Mouse (Mus musculus): ENCODE measurements at regions not wholly inside any gene's neighbourhood (a gene's known extent, or its start where the extent isn't known, plus 50 kb on each side); places are given as distances from the start of the nearest gene placed in this dataset.

DNA sequence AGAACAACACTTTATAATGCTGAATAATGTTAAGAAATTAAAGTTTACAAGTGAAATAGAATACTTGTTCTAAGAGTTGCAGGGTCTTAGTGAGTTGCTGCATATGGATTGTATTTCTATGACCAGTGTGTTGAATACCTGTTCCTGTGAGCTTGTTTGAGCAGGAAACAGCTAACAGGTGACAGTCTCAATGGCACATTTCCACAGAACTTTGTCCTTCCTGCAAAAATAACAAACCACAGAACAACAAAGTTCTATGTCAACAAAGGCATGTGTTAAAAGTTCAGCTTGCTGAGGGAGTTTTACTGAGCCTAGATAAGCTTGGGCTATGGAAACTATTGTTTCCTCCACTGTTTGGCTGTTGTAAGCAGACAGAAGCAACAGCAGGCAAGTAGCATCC lies 500.0 kb upstream of the Arpp21 start:
- no peaks in the 10 kb centered on the region for H3K36me3 ChIP-seq (ENCODE audit: control insufficient read depth, insufficient read depth, low read length)
- no peaks in the 10 kb centered on the region for H3K9me3 ChIP-seq (replicated peaks; ENCODE audit: control insufficient read depth, low read length, poor library complexity, severe bottlenecking)
- peak overlapping the region; percentile 42; the same call in 1 of the 2 replicates for H3K27ac ChIP-seq (ENCODE audit: low read length)
- H3K4me1 ChIP-seq (ENCODE audit: control insufficient read depth, insufficient read depth, low read length): peaks cover 5% of the 10 kb centered on the region
- no peaks in the 10 kb centered on the region for H3K27me3 ChIP-seq (ENCODE audit: control insufficient read depth, insufficient read depth, low read depth, low read length)
- H3K4me2 ChIP-seq (ENCODE audit: low read length): no peak overlapping the region
- no peak overlapping the region for H3K9ac ChIP-seq (ENCODE audit: low read depth, low read length)
- no peak for ATAC-seq
- no peak overlapping the region for H3K4me3 ChIP-seq (ENCODE audit: low read depth, low read length)

DNA sequence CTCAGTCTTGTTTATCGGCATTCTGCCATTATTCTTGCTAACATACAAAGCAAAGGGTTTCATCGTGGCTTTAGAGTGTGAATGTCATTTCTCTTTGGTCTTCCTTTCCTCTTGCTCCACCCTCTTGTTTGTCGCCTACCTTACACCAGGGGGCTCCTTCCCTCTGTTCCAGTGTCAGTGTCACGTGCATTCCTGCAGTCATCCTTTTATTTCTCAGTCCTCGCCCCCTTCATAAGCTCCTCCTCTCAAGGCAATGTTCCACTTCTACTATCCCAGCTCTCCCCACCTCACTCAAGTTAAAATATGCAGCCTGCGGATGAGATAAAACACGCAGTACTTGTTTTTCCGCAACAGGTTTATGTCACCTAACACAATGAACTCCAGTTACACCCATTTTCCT lies 489.8 kb upstream of the Arpp21 start:
- Histone ChIP-seq H3K4me1 (ENCODE audit: control insufficient read depth, insufficient read depth, low read length) (peaks cover 6% of the 10 kb centered on the region), H3K4me2 (ENCODE audit: low read length) (peak overlapping the region; percentile 6; the same call in 1 of the 2 replicates), H3K4me3 (ENCODE audit: low read depth, low read length) (no peak overlapping the region), H3K9me3 (replicated peaks; ENCODE audit: control insufficient read depth, low read length, poor library complexity, severe bottlenecking) (no peaks in the 10 kb centered on the region), H3K36me3 (ENCODE audit: control insufficient read depth, insufficient read depth, low read length) (no peaks in the 10 kb centered on the region), H3K9ac (ENCODE audit: low read depth, low read length) (no peak overlapping the region), H3K27me3 (ENCODE audit: control insufficient read depth, insufficient read depth, low read depth, low read length) (no peaks in the 10 kb centered on the region), H3K27ac (ENCODE audit: low read length) (no peak overlapping the region)
- ATAC-seq: peak; percentile 42; the same call in 1 of the 2 replicates
- 21% methylated on average over 8 of the region's 8 CpGs for WGBS

DNA sequence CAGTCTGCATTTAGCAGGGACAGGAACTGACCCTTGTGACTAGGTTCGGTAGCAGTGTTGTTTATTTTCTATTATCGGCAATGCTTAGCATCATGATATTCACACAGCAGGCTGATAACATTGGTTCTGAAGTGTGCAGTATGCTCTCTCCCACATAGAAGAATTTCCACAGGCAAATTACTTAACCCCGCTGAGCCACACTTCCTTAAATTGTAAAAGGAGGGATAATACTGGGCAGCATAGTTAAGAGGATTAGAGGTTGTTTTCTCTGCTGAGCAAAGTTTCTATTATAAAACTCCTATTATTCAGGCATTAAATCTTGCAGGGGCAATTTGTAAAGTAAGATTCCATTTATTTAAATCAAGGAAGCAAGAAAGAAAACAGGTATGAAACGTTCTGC lies 489.4 kb upstream of the Arpp21 start:
- peak overlapping the region; percentile 6; the same call in 1 of the 2 replicates for H3K4me2 ChIP-seq (ENCODE audit: low read length)
- no peaks in the 10 kb centered on the region for H3K27me3 ChIP-seq (ENCODE audit: control insufficient read depth, insufficient read depth, low read depth, low read length)
- no peak for ATAC-seq
- no peaks in the 10 kb centered on the region for H3K36me3 ChIP-seq (ENCODE audit: control insufficient read depth, insufficient read depth, low read length)
- no peaks in the 10 kb centered on the region for H3K9me3 ChIP-seq (replicated peaks; ENCODE audit: control insufficient read depth, low read length, poor library complexity, severe bottlenecking)
- no peak overlapping the region for H3K27ac ChIP-seq (ENCODE audit: low read length)
- no peak overlapping the region for H3K9ac ChIP-seq (ENCODE audit: low read depth, low read length)
- no peak overlapping the region for H3K4me3 ChIP-seq (ENCODE audit: low read depth, low read length)
- 9% methylated on average over 4 of the region's 4 CpGs for WGBS
- peaks cover 6% of the 10 kb centered on the region for H3K4me1 ChIP-seq (ENCODE audit: control insufficient read depth, insufficient read depth, low read length)

DNA sequence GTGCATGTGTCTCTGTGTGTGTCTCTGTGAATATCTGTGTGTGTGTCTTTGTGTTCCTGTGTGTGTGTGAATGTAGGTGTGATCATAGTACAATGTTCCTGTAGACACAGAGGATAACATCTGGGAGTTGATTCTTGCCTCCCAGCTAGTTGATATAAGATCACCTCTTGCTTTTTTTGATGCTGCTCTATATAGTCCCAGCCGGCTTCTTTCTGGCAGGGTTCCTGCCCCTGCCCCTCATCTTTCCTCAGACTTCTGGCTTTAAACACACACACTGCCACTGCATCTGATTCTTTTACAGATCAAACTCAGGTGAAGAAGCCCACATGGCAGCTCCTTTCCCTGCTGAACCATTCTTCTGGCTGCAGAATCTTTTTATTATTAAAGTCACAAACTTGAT lies 487.6 kb upstream of the Arpp21 start:
- no peak overlapping the region for H3K9ac ChIP-seq (ENCODE audit: low read depth, low read length)
- peaks cover 6% of the 10 kb centered on the region for H3K4me1 ChIP-seq (ENCODE audit: control insufficient read depth, insufficient read depth, low read length)
- WGBS: 55% methylated on average over 1 of the region's 1 CpGs
- H3K36me3 ChIP-seq (ENCODE audit: control insufficient read depth, insufficient read depth, low read length): no peaks in the 10 kb centered on the region
- ATAC-seq: no peak
- H3K4me3 ChIP-seq (ENCODE audit: low read depth, low read length): no peak overlapping the region
- no peaks in the 10 kb centered on the region for H3K9me3 ChIP-seq (replicated peaks; ENCODE audit: control insufficient read depth, low read length, poor library complexity, severe bottlenecking)
- no peak overlapping the region for H3K27ac ChIP-seq (ENCODE audit: low read length)
- no peaks in the 10 kb centered on the region for H3K27me3 ChIP-seq (ENCODE audit: control insufficient read depth, insufficient read depth, low read depth, low read length)
- no peak overlapping the region for H3K4me2 ChIP-seq (ENCODE audit: low read length)

DNA sequence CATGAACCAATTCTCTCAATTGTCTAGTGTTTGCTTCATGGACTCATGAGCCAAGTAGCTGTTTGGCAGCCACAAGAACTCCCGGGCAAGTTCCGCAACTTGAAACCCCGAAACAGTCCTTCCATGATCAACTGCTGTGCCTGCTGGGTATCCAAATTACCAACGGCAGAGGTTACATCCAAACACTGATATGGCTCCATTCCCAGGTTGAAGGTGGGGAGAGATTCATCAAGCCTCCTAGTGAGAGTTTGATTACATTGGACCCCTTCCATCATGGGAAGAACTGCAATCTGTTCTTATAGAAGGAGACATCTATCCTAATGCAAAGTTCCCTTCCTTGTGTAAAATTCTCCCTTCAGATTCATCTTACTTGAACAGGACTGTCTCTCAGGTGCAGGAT lies 486.8 kb upstream of the Arpp21 start:
- Histone ChIP-seq H3K36me3 (ENCODE audit: control insufficient read depth, insufficient read depth, low read length) (no peaks in the 10 kb centered on the region), H3K4me1 (ENCODE audit: control insufficient read depth, insufficient read depth, low read length) (peaks cover 6% of the 10 kb centered on the region), H3K4me3 (ENCODE audit: low read depth, low read length) (no peak overlapping the region), H3K4me2 (ENCODE audit: low read length) (no peak overlapping the region), H3K27ac (ENCODE audit: low read length) (no peak overlapping the region), H3K9ac (ENCODE audit: low read depth, low read length) (no peak overlapping the region), H3K9me3 (replicated peaks; ENCODE audit: control insufficient read depth, low read length, poor library complexity, severe bottlenecking) (no peaks in the 10 kb centered on the region; the same call in 1 of the 2 replicates), H3K27me3 (ENCODE audit: control insufficient read depth, insufficient read depth, low read depth, low read length) (no peaks in the 10 kb centered on the region)
- no peak for ATAC-seq
- 92% methylated on average over 4 of the region's 4 CpGs for WGBS

DNA sequence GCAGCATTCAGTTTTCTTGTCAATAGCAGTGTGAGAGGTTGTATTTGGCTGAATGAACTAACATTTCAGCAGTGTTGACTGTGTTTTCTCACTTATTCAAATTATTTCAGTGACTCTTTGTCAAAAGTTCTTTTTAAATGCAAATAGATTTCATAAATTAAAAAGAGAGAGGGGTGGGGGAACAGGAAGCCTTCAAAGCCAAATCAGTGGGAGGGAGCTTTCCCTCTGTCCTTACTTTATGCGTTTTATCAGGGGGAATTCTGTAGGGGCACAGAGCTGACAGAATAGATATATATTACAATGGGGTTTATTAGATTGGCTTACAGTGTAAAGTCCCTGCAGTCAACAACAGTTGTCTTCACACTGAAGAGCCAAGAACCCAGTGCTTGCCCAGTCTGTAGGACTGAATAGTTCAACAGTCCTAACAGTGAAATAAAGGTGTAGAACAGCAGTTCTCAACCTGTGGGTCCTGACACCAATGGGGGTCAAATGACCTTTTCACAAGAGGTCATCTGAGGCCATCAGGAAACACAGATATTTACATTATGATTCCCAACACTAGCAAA lies 479.5 kb upstream of the Arpp21 start:
- no peak overlapping the region for H3K4me3 ChIP-seq (ENCODE audit: low read depth, low read length)
- no peak overlapping the region for H3K9ac ChIP-seq (ENCODE audit: low read depth, low read length)
- 33% methylated on average over 1 of the region's 1 CpGs for WGBS
- no peaks in the 10 kb centered on the region for H3K4me1 ChIP-seq (ENCODE audit: control insufficient read depth, insufficient read depth, low read length)
- peaks cover 4% of the 10 kb centered on the region; the same call in 1 of the 2 replicates for H3K9me3 ChIP-seq (replicated peaks; ENCODE audit: control insufficient read depth, low read length, poor library complexity, severe bottlenecking)
- no peak overlapping the region for H3K27ac ChIP-seq (ENCODE audit: low read length)
- no peak for ATAC-seq
- H3K4me2 ChIP-seq (ENCODE audit: low read length): no peak overlapping the region
- no peaks in the 10 kb centered on the region for H3K36me3 ChIP-seq (ENCODE audit: control insufficient read depth, insufficient read depth, low read length)
- no peaks in the 10 kb centered on the region for H3K27me3 ChIP-seq (ENCODE audit: control insufficient read depth, insufficient read depth, low read depth, low read length)

DNA sequence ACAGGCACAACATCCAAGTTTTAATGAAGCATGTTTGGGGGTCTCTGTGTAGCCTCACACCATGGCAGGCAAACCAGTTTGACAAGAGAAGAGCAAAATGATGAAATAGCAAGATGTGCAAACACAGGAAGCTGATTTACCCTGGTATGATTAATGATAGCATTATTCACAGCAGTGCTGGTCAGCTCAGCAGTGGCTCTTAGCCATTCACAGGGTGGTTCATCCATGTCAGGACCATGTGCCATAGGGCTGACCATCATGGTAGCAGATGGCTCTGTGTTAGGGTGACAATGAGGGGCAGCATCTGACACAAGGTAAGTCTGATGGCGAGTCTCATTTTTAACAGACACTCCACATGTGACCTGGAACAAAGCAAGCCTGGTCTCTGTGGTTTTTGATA lies 443.1 kb upstream of the Arpp21 start:
- 77% methylated on average over 1 of the region's 1 CpGs for WGBS
- 0 out of 2 replicates have a peak, but pooled peaks cover 2% of the 10 kb centered on the region for H3K9me3 ChIP-seq (replicated peaks; ENCODE audit: control insufficient read depth, low read length, poor library complexity, severe bottlenecking)
- H3K27me3 ChIP-seq (ENCODE audit: control insufficient read depth, insufficient read depth, low read depth, low read length): no peaks in the 10 kb centered on the region

DNA sequence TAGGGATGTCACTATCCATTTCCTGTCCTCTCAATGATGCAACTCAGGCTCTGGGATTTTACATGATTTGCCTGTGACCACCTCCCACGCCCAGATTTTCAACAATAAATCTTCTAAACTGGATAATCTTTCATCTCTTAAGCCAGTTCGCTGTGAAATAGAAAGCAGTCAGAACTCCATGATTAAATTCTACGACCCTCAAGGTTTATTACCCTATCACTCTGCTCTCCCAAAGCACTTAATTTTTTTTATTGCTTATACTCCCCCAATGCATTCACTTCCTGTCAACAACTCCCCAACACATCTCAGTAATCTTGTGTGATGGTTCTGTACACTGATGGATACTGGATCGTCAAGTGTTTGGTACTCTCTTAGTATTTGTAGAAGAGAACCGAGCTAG lies 439.5 kb upstream of the Arpp21 start:
- no peak for ATAC-seq
- 80% methylated on average over 5 of the region's 5 CpGs for WGBS

More for the DNA sequence above, 443.1 kb upstream of the Arpp21 start:
- H3K4me1 ChIP-seq (ENCODE audit: control insufficient read depth, insufficient read depth, low read length): no peaks in the 10 kb centered on the region
- no peak for ATAC-seq
- H3K27ac ChIP-seq (ENCODE audit: low read length): no peak overlapping the region
- H3K4me3 ChIP-seq (ENCODE audit: low read depth, low read length): no peak overlapping the region
- no peak overlapping the region for H3K9ac ChIP-seq (ENCODE audit: low read depth, low read length)
- no peaks in the 10 kb centered on the region for H3K36me3 ChIP-seq (ENCODE audit: control insufficient read depth, insufficient read depth, low read length)
- H3K4me2 ChIP-seq (ENCODE audit: low read length): no peak overlapping the region

More for the DNA sequence above, 439.5 kb upstream of the Arpp21 start:
- Histone ChIP-seq H3K4me3 (ENCODE audit: low read depth, low read length) (no peak overlapping the region), H3K4me2 (ENCODE audit: low read length) (no peak overlapping the region), H3K27ac (ENCODE audit: low read length) (no peak overlapping the region), H3K9me3 (replicated peaks; ENCODE audit: control insufficient read depth, low read length, poor library complexity, severe bottlenecking) (no peaks in the 10 kb centered on the region), H3K9ac (ENCODE audit: low read depth, low read length) (no peak overlapping the region), H3K4me1 (ENCODE audit: control insufficient read depth, insufficient read depth, low read length) (no peaks in the 10 kb centered on the region), H3K27me3 (ENCODE audit: control insufficient read depth, insufficient read depth, low read depth, low read length) (no peaks in the 10 kb centered on the region), H3K36me3 (ENCODE audit: control insufficient read depth, insufficient read depth, low read length) (no peaks in the 10 kb centered on the region)

Measured in midbrain, embryonic 16.5 days (tissue).